Mouse (Mus musculus): Measurements from ENCODE around the gene Ago3.

DNA sequence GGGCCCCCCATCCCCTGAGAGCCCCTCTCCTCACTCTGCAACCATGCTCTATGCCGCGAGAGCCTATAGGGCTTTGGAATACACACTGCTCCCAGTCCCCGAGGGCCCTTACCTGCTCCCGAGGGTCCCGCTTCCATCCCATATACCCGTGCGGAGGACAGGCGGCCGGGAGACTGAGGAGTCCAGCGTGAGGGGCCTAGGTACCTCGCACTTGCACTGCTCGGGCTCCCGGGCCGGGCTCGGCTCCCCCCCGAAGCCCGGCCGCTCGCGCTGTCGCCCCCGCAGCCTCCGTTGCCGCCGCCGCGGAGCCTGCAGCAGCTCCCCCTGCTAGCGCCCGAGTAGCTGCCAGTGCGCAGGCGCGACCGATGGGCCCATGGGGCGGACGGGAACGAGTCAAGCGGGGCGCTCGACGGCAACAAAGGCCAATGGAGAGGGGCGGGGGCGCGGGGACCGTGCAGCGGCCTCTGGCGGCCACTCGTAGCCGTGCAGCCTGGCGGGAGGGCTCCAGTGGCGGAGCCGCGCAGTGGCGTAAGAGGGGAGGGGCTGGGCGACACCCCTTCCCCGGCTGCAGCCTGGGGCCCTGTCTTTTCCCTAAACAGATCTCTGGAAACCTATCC, 39.0 kb upstream of the Ago3 start, which contains the start of gene Ago1:
- TF ChIP-seq CTCF (IDR thresholded peaks at IDR 0.05; ENCODE audit: insufficient read depth, low read depth, low read length) (peak; percentile 87), POLR2A (IDR thresholded peaks at IDR 0.05; ENCODE audit: insufficient read depth, low read depth, low read length) (peak; percentile 81; the same call in 1 of the 2 replicates)

All from olfactory bulb, adult 2 months (tissue).